Mouse (Mus musculus) myocyte (in vitro differentiated cells): ENCODE results near the gene Wnt7b. TPM values are rescaled to one million over a fixed set of nuclear protein-coding genes. Genes with fewer than 3 reads are reported as not detected.
A peak's percentile ranks its signal among the peaks of the same experiment; 100 is the strongest.

Source experiments
- H3K27me3 ChIP-seq: one replicate; pipeline ENCODE4 v1.6.1; 2011; ENCODE audit not compliant: control insufficient read depth, insufficient read depth, insufficient read length
- H3K36me3 ChIP-seq: one replicate; pipeline ENCODE4 v1.6.1; 2011; ENCODE audit not compliant: control insufficient read depth, insufficient read depth
- H3K4me2 ChIP-seq: one replicate; pipeline ENCODE4 v1.6.1; 2011; ENCODE audit warnings: low read depth, control low read depth
- H3K4me3 ChIP-seq: one replicate; pipeline ENCODE4 v1.5.1; 2011; ENCODE audit warnings: mild to moderate bottlenecking, control low read depth, moderate library complexity
- H3K79me2 ChIP-seq: one replicate; pipeline ENCODE4 v1.6.1; 2011; ENCODE audit not compliant: control insufficient read depth, insufficient read depth
- H3ac ChIP-seq: one replicate; pipeline ENCODE4 v1.6.1; 2011; ENCODE audit not compliant: control insufficient read depth, insufficient read length
- CEBPB ChIP-seq: IDR thresholded peaks from 2 replicates; pipeline ENCODE4 v1.6.1; 2011; ENCODE audit warnings: mild to moderate bottlenecking, moderate library complexity; ENCODE audit not compliant: poor library complexity, insufficient read depth, severe bottlenecking
- E2F4 ChIP-seq: IDR thresholded peaks from one replicate; pipeline ENCODE4 v1.6.1; 2011; ENCODE audit warnings: mild to moderate bottlenecking, control low read depth, moderate library complexity; ENCODE audit not compliant: insufficient read depth
- MAX ChIP-seq: IDR thresholded peaks from one replicate; pipeline ENCODE4 v1.6.1; 2011; ENCODE audit warnings: low read depth, mild to moderate bottlenecking, control low read depth
- MYOD1 ChIP-seq, 3 experiments: IDR thresholded peaks; one replicate each; pipeline ENCODE4 v1.6.1; 2011; ENCODE audit warnings: control low read depth in 2 of 3, low read depth in 2 of 3, mild to moderate bottlenecking in 2 of 3, moderate library complexity in 1 of 3; ENCODE audit not compliant: insufficient read length in 2 of 3, control insufficient read depth in 1 of 3
- MYOG ChIP-seq, 3 experiments: IDR thresholded peaks; one replicate each; pipeline ENCODE4 v1.6.1; 2011; ENCODE audit warnings: control low read depth in 2 of 3, low read depth in 2 of 3, mild to moderate bottlenecking in 2 of 3; ENCODE audit not compliant: insufficient read length in 2 of 3, control insufficient read depth in 1 of 3, insufficient read depth in 1 of 3
- POLR2A ChIP-seq: IDR thresholded peaks from one replicate; pipeline ENCODE4 v1.6.1; 2011; ENCODE audit warnings: low read depth, mild to moderate bottlenecking, control low read depth, moderate library complexity; ENCODE audit not compliant: insufficient read length
- POLR2AphosphoS2 ChIP-seq: IDR thresholded peaks from one replicate; pipeline ENCODE4 v1.6.1; 2011; ENCODE audit warnings: low read depth, control low read depth; ENCODE audit not compliant: insufficient read length
- REST ChIP-seq: IDR thresholded peaks from one replicate; pipeline ENCODE4 v1.6.1; 2011; ENCODE audit warnings: mild to moderate bottlenecking, control low read depth, moderate library complexity; ENCODE audit not compliant: insufficient read depth, insufficient read length
- SRF ChIP-seq: IDR thresholded peaks from one replicate; pipeline ENCODE4 v1.6.1; 2011; ENCODE audit warnings: low read depth; ENCODE audit not compliant: control insufficient read depth, insufficient read length
- TCF12 ChIP-seq: IDR thresholded peaks from one replicate; pipeline ENCODE4 v1.6.1; 2011; ENCODE audit warnings: mild to moderate bottlenecking, control low read depth; ENCODE audit not compliant: poor library complexity, insufficient read depth, severe bottlenecking
- TCF3 ChIP-seq: IDR thresholded peaks from one replicate; pipeline ENCODE4 v1.6.1; 2011; ENCODE audit warnings: low read depth, control low read depth; ENCODE audit not compliant: insufficient read length
- USF1 ChIP-seq: IDR thresholded peaks from one replicate; pipeline ENCODE4 v1.6.1; 2011; ENCODE audit warnings: low read depth, mild to moderate bottlenecking, control low read depth, moderate library complexity
- polyA plus RNA-seq: library from polyadenylated mRNA; unstranded; fragments of >200 nt; fragmentation: generic; extraction: Trizol; gene quantifications from one replicate; pipeline ENCODE4 v1.2.1, GENCODE M21; 2012; ENCODE audit warnings: missing spikeins

The Wnt7b gene
- polyA plus RNA-seq, 1 experiment = 7.9 TPM

DNA sequence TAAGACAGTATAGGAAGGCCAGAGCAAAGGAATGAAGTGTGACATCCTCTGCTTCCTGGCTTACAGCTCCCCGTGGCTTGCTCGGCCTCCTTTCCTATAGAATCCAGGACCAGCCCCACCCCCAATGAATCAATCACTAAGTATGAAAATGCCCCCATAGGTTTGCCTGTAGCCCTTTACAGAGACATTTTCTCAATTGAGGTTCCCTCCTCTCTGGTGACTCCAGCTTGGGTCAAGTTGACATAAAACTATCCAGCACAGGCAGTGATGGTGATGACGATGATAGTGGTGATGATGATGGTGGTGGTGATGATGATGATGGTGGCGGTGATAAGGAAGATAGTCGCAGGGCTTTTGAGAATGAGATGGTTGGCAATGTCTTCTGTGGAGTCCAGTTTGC lies 16.2 kb upstream of the Wnt7b start:
- Histone ChIP-seq H3K4me3 (no peak overlapping the region), H3K36me3 (no peaks in the 10 kb centered on the region), H3K4me2 (peak overlapping the region; percentile 86), H3K79me2 (no peaks in the 10 kb centered on the region), H3K27me3 (no peaks in the 10 kb centered on the region), H3ac (no peak overlapping the region)
- TF ChIP-seq POLR2A (no peak), CEBPB (no peak), POLR2AphosphoS2 (no peak), TCF12 (no peak), TCF3 (no peak), USF1 (no peak), MAX (no peak), REST (no peak), SRF (no peak), MYOD1 (IDR thresholded peaks at IDR 0.05; ENCODE audit: control insufficient read depth in 1 of 3, insufficient read length in 2 of 3, low read depth in 2 of 3) (no peak), E2F4 (no peak), MYOG (IDR thresholded peaks at IDR 0.05; ENCODE audit: control insufficient read depth in 1 of 3, insufficient read depth in 1 of 3, insufficient read length in 2 of 3, low read depth in 2 of 3) (no peak)

DNA sequence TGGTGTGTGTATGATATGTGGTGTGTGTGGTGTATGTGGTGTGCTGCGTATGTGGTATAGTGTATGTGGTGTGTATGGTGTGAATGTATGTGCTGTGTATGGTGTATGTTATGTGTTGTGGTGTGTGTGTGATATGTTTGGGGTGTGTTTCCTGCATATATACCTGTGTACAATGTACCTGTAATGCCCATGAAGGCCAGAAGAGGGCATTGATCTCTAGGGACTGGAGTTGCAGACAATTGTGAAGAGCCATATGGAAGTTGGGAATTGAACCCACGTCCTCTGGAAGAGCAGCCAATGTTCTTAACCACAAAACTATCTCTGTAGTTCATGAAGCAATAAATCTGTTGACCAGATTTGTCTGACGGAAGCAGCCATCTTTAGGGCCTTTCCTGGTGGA lies 15.1 kb upstream of the Wnt7b start:
- TF ChIP-seq POLR2AphosphoS2 = no peak
- TF ChIP-seq USF1 = no peak
- no peak for TF ChIP-seq MYOD1 (IDR thresholded peaks at IDR 0.05; ENCODE audit: control insufficient read depth in 1 of 3, insufficient read length in 2 of 3, low read depth in 2 of 3)
- TF ChIP-seq MAX = no peak
- TF ChIP-seq SRF = no peak
- no peak for TF ChIP-seq TCF3
- TF ChIP-seq POLR2A = no peak
- TF ChIP-seq TCF12 = no peak
- no peak for TF ChIP-seq REST
- TF ChIP-seq E2F4 = no peak
- no peak for TF ChIP-seq CEBPB
- no peak for TF ChIP-seq MYOG (IDR thresholded peaks at IDR 0.05; ENCODE audit: control insufficient read depth in 1 of 3, insufficient read depth in 1 of 3, insufficient read length in 2 of 3, low read depth in 2 of 3)
- H3K4me2 ChIP-seq = no peak overlapping the region
- H3K36me3 ChIP-seq = no peaks in the 10 kb centered on the region
- no peaks in the 10 kb centered on the region for H3K27me3 ChIP-seq
- no peak overlapping the region for H3K4me3 ChIP-seq
- no peaks in the 10 kb centered on the region for H3K79me2 ChIP-seq
- no peak overlapping the region for H3ac ChIP-seq

DNA sequence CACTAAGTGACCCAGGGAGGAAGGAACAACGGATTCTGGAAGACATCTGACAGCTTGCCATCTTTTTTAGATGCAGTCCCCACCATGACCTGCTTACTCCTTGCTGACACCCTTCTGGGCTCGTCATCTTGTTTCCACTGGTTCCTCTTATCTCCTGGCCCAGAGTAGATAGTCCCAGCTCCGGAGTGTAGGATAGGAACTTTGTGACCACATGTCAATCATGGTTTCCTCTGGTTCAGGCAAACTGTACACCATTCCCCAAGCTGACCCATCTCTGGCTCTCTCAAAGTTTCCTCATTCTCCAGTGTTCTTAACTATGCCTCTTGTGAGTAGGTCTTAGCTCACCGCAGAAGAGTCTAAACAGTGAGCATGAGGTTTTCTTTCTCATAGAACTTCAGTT lies 10.4 kb upstream of the Wnt7b start:
- Histone ChIP-seq H3K4me2 (no peak overlapping the region), H3K36me3 (no peaks in the 10 kb centered on the region), H3K27me3 (peaks cover 13% of the 10 kb centered on the region), H3K4me3 (no peak overlapping the region), H3ac (no peak overlapping the region), H3K79me2 (no peaks in the 10 kb centered on the region)
- TF ChIP-seq POLR2AphosphoS2 (no peak), TCF12 (no peak), REST (no peak), MAX (no peak), TCF3 (no peak), POLR2A (no peak), USF1 (no peak), E2F4 (no peak), CEBPB (no peak), SRF (no peak), MYOG (IDR thresholded peaks at IDR 0.05; ENCODE audit: control insufficient read depth in 1 of 3, insufficient read depth in 1 of 3, insufficient read length in 2 of 3, low read depth in 2 of 3) (no peak), MYOD1 (IDR thresholded peaks at IDR 0.05; ENCODE audit: control insufficient read depth in 1 of 3, insufficient read length in 2 of 3, low read depth in 2 of 3) (no peak)

DNA sequence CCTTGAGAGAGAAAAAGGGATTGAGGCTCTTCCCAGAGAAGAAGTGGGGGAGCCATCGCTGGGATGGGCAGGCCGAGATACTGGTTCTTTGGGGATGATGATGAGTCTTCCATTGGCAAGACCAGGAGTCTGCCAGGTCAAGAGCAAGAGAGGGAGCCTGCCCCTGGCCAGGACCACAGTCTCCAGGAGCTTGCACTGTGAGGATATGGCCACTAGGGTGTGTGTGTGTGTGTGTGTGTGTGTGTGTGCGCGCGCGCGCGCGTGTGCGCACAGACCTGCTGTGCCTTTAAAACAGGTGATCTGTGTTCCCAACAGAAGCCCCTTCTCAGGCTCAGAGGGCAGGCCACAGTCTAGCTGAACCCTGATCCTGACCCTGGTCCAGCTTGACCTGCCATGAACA lies 8.6 kb upstream of the Wnt7b start:
- TF ChIP-seq SRF (no peak), USF1 (no peak), E2F4 (no peak), MAX (no peak), TCF3 (no peak), CEBPB (no peak), POLR2AphosphoS2 (no peak)
- no peaks in the 10 kb centered on the region for H3K36me3 ChIP-seq
- H3K79me2 ChIP-seq = no peaks in the 10 kb centered on the region
- no peak overlapping the region for H3K4me3 ChIP-seq
- no peak overlapping the region for H3ac ChIP-seq
- H3K27me3 ChIP-seq = peaks cover 22% of the 10 kb centered on the region
- H3K4me2 ChIP-seq = no peak overlapping the region

DNA sequence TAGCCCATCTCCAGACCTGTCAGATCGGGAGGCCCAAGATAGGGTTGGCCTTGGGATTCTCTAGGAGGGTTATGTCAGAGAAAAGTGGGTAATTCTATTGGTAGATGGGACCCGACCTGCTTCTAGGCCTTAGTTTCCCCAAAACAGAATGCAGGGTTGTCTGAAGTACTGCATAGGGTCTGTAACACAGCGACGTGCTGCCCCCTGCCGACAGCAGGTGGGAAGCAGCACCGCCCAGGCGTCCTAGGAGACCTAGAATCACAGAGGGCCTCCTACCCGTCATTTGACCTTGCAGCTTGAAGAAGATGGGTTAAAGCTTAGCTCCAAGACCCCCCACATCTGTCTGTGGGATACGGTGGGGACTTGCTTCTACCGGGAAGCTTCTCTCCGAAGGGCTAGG lies 1.2 kb upstream of the Wnt7b start:
- Histone ChIP-seq H3K4me3 (no peak overlapping the region), H3ac (no peak overlapping the region), H3K79me2 (no peaks in the 10 kb centered on the region), H3K27me3 (peaks cover 52% of the 10 kb centered on the region), H3K36me3 (no peaks in the 10 kb centered on the region), H3K4me2 (no peak overlapping the region)
- TF ChIP-seq USF1 (no peak), MAX (no peak), POLR2AphosphoS2 (no peak), CEBPB (no peak), MYOD1 (IDR thresholded peaks at IDR 0.05; ENCODE audit: control insufficient read depth in 1 of 3, insufficient read length in 2 of 3, low read depth in 2 of 3) (peak in 2 of 3 experiments; percentile 11 to 36), MYOG (IDR thresholded peaks at IDR 0.05; ENCODE audit: control insufficient read depth in 1 of 3, insufficient read depth in 1 of 3, insufficient read length in 2 of 3, low read depth in 2 of 3) (peak in 1 of 3 experiments; percentile 7), TCF3 (no peak)
